Mouse (Mus musculus) heart, embryonic 15.5 days (tissue): ENCODE measurements around the gene Insl6. TPM values are rescaled to one million over a fixed set of nuclear protein-coding genes. Genes with fewer than 3 reads are reported as not detected.

Experiments used
- ATAC-seq: fragments of 200-750 bp; cut with Nextera tagmentation; replicated peaks from 2 replicates; pipeline ENCODE4 v1.8.0; 2017; ENCODE audit warnings: low read depth, moderate TSS enrichment; ENCODE audit not compliant: insufficient number of reproducible peaks, insufficient read depth, low FRiP score
- H3K27ac ChIP-seq: fragments of 300-500 bp; sonication (generic); 2 replicates; pipeline ENCODE4 v1.5.1; 2015; ENCODE audit warnings: mild to moderate bottlenecking, inconsistent platforms
- H3K27me3 ChIP-seq: fragments of 300-500 bp; sonication (generic); 2 replicates; pipeline ENCODE4 v1.6.1; 2015; ENCODE audit warnings: inconsistent platforms
- H3K36me3 ChIP-seq: fragments of 300-500 bp; sonication (generic); 2 replicates; pipeline ENCODE4 v1.6.1; 2015; ENCODE audit warnings: mild to moderate bottlenecking, inconsistent platforms
- H3K4me1 ChIP-seq: fragments of 300-500 bp; sonication (generic); replicated peaks from 2 replicates; pipeline ENCODE4 v1.6.1; 2015; ENCODE audit warnings: inconsistent platforms
- H3K4me2 ChIP-seq: fragments of 300-500 bp; sonication (generic); 2 replicates; pipeline ENCODE4 v1.6.1; 2015; ENCODE audit warnings: inconsistent platforms, mild to moderate bottlenecking, moderate library complexity
- H3K4me3 ChIP-seq: fragments of 300-500 bp; sonication (generic); 2 replicates; pipeline ENCODE4 v1.5.1; 2015; ENCODE audit warnings: mild to moderate bottlenecking, inconsistent platforms
- H3K9ac ChIP-seq: fragments of 300-500 bp; sonication (generic); 2 replicates; pipeline ENCODE4 v1.6.1; 2015; ENCODE audit warnings: mild to moderate bottlenecking, inconsistent platforms
- H3K9me3 ChIP-seq: fragments of 300-500 bp; sonication (generic); replicated peaks from 2 replicates; pipeline ENCODE4 v1.6.1; 2016; ENCODE audit warnings: inconsistent platforms
- WGBS: fragments of 180-500 bp; shearing (Covaris S2); methylation state at CpG from one replicate; pipeline ENCODE4 v1.1.7; 2015; ENCODE audit warnings: mixed read lengths; 5-methylcytosine and 5-hydroxymethylcytosine counted together
- polyA plus RNA-seq: library from polyadenylated mRNA; unstranded; fragments of >200 nt; fragmentation: Nextera tagmentation; extraction: Ambion mirVana; gene quantifications from 2 replicates; pipeline ENCODE4 v1.2.1, GENCODE M21; 2015

Insl6 gene
- polyA plus RNA-seq, 1 experiment from 2014 or later, result 4.0 TPM

- 2% methylated on average over 26 of the region's 26 CpGs for WGBS
- Histone ChIP-seq H3K4me1 (peaks cover 11% of the 10 kb centered on the region), H3K4me3 (peak within 1 kb of the TSS; percentile 63), H3K9ac (peak within 1 kb of the TSS; percentile 57), H3K4me2 (peak within 1 kb of the TSS; percentile 88), H3K36me3 (no peaks in the 10 kb centered on the region), H3K9me3 (no peaks in the 10 kb centered on the region), H3K27ac (peak within 1 kb of the TSS; percentile 52; the same call in 1 of the 2 replicates), H3K27me3 (no peaks in the 10 kb centered on the region)
- ATAC-seq, result peak; percentile 71; the same call in 1 of the 2 replicates
Observed at GRCm38 (mm10) chr19:29366969-29367622, 41.9 kb upstream of the Insl6 start, which contains the start of the genes Plgrkt and Cd274. Gene Plgrkt (minus strand): TSS chr19:29367390. Gene Cd274 (plus strand): TSS chr19:29367455.

GRCm38 (mm10) chr19:29366226-29366968 lies 41.2 kb upstream of the Insl6 start:
- WGBS, result 48% methylated on average over 20 of the region's 20 CpGs
- peak overlapping the region; percentile 52; the same call in 1 of the 2 replicates for H3K27ac ChIP-seq

GRCm38 (mm10) chr19:29365105-29365504 lies 39.9 kb upstream of the Insl6 start:
- WGBS, result 38% methylated on average over 3 of the region's 3 CpGs
- Histone ChIP-seq H3K36me3 (no peaks in the 10 kb centered on the region), H3K4me1 (peaks cover 24% of the 10 kb centered on the region), H3K27me3 (no peaks in the 10 kb centered on the region), H3K4me3 (no peak overlapping the region), H3K9me3 (no peaks in the 10 kb centered on the region), H3K27ac (no peak overlapping the region), H3K9ac (no peak overlapping the region), H3K4me2 (no peak overlapping the region)
- ATAC-seq, result no peak

More at GRCm38 (mm10) chr19:29366226-29366968, 41.2 kb upstream of the Insl6 start:
- H3K4me3 ChIP-seq, result peak overlapping the region; percentile 63
- no peaks in the 10 kb centered on the region for H3K9me3 ChIP-seq
- H3K9ac ChIP-seq, result peak overlapping the region; percentile 57
- no peaks in the 10 kb centered on the region for H3K27me3 ChIP-seq
- ATAC-seq, result no peak
- peaks cover 13% of the 10 kb centered on the region for H3K4me1 ChIP-seq
- no peaks in the 10 kb centered on the region for H3K36me3 ChIP-seq
- peak overlapping the region; percentile 88 for H3K4me2 ChIP-seq

GRCm38 (mm10) chr19:29364076-29364475 lies 38.9 kb upstream of the Insl6 start:
- H3K9me3 ChIP-seq, result no peaks in the 10 kb centered on the region
- WGBS, result 71% methylated on average over 5 of the region's 5 CpGs
- H3K4me2 ChIP-seq, result no peak overlapping the region
- H3K9ac ChIP-seq, result no peak overlapping the region
- no peak overlapping the region for H3K4me3 ChIP-seq
- peaks cover 26% of the 10 kb centered on the region for H3K4me1 ChIP-seq
- no peaks in the 10 kb centered on the region for H3K27me3 ChIP-seq
- no peak overlapping the region for H3K27ac ChIP-seq
- H3K36me3 ChIP-seq, result no peaks in the 10 kb centered on the region
- ATAC-seq, result no peak

- Histone ChIP-seq H3K4me1 (peaks cover 26% of the 10 kb centered on the region), H3K9ac (no peak overlapping the region), H3K4me2 (no peak overlapping the region), H3K4me3 (no peak overlapping the region), H3K9me3 (no peaks in the 10 kb centered on the region), H3K27ac (no peak overlapping the region), H3K36me3 (no peaks in the 10 kb centered on the region), H3K27me3 (no peaks in the 10 kb centered on the region)
- 84% methylated on average over 7 of the region's 7 CpGs for WGBS
- ATAC-seq, result no peak
Observed at GRCm38 (mm10) chr19:29363557-29363956, 38.4 kb upstream of the Insl6 start.

GRCm38 (mm10) chr19:29362173-29362930 lies 37.2 kb upstream of the Insl6 start:
- no peak overlapping the region for H3K27ac ChIP-seq
- ATAC-seq, result no peak

GRCm38 (mm10) chr19:29361468-29362130 lies 36.4 kb upstream of the Insl6 start:
- no peaks in the 10 kb centered on the region; the same call in 1 of the 2 replicates for H3K36me3 ChIP-seq
- H3K4me1 ChIP-seq, result peaks cover 20% of the 10 kb centered on the region
- H3K4me2 ChIP-seq, result peak overlapping the region; percentile 89
- peak overlapping the region; percentile 52; the same call in 1 of the 2 replicates for H3K27ac ChIP-seq
- peak; percentile 99 for ATAC-seq
- no peaks in the 10 kb centered on the region for H3K27me3 ChIP-seq
- WGBS, result 2% methylated on average over 33 of the region's 33 CpGs
- H3K9me3 ChIP-seq, result no peaks in the 10 kb centered on the region
- peak overlapping the region; percentile 87 for H3K4me3 ChIP-seq
- H3K9ac ChIP-seq, result peak overlapping the region; percentile 84

More at GRCm38 (mm10) chr19:29362173-29362930, 37.2 kb upstream of the Insl6 start:
- peaks cover 22% of the 10 kb centered on the region for H3K4me1 ChIP-seq
- peak overlapping the region; percentile 87 for H3K4me3 ChIP-seq
- 38% methylated on average over 13 of the region's 13 CpGs for WGBS
- H3K9me3 ChIP-seq, result no peaks in the 10 kb centered on the region
- H3K4me2 ChIP-seq, result peak overlapping the region; percentile 89
- no peaks in the 10 kb centered on the region for H3K27me3 ChIP-seq
- H3K9ac ChIP-seq, result peak overlapping the region; percentile 84; the same call in 1 of the 2 replicates
- H3K36me3 ChIP-seq, result no peaks in the 10 kb centered on the region; the same call in 1 of the 2 replicates

GRCm38 (mm10) chr19:29360251-29360650 lies 35.1 kb upstream of the Insl6 start:
- Histone ChIP-seq H3K4me3 (no peak overlapping the region), H3K9ac (no peak overlapping the region), H3K4me1 (peaks cover 22% of the 10 kb centered on the region), H3K27me3 (no peaks in the 10 kb centered on the region), H3K36me3 (no peaks in the 10 kb centered on the region; the same call in 1 of the 2 replicates), H3K9me3 (no peaks in the 10 kb centered on the region), H3K4me2 (no peak overlapping the region), H3K27ac (no peak overlapping the region)
- no peak for ATAC-seq
- 52% methylated on average over 5 of the region's 5 CpGs for WGBS

- H3K4me3 ChIP-seq, result no peak overlapping the region
- no peak for ATAC-seq
- no peaks in the 10 kb centered on the region; the same call in 1 of the 2 replicates for H3K36me3 ChIP-seq
- no peak overlapping the region for H3K9ac ChIP-seq
- no peaks in the 10 kb centered on the region for H3K27me3 ChIP-seq
- no peak overlapping the region for H3K4me2 ChIP-seq
- no peak overlapping the region for H3K27ac ChIP-seq
- 80% methylated on average over 11 of the region's 11 CpGs for WGBS
- no peaks in the 10 kb centered on the region for H3K9me3 ChIP-seq
- H3K4me1 ChIP-seq, result peaks cover 15% of the 10 kb centered on the region
Observed at GRCm38 (mm10) chr19:29356281-29356680, 31.1 kb upstream of the Insl6 start.
